Mouse (Mus musculus) liver, postnatal 0 days (tissue): ENCODE measurements around the gene Gpt2. TPM values are rescaled to one million over a fixed set of nuclear protein-coding genes. Genes with fewer than 3 reads are reported as not detected.

ENCODE experiments used
- ATAC-seq: fragments of 200-750 bp; cut with Nextera tagmentation; 2 replicates; pipeline ENCODE4 v1.8.0; 2017; ENCODE audit warnings: mild to moderate bottlenecking, moderate library complexity
- DNase-seq: peaks from one replicate; pipeline ENCODE4 v3.0.0-alpha.2; 2016
- H3K27ac ChIP-seq: fragments of 300-500 bp; sonication (generic); 2 replicates; pipeline ENCODE4 v1.5.1; 2014; ENCODE audit warnings: antibody characterized with exemption, moderate library complexity, mild to moderate bottlenecking, low read depth
- H3K27me3 ChIP-seq: fragments of 300-500 bp; sonication (generic); 2 replicates; pipeline ENCODE4 v1.6.1; 2014; ENCODE audit warnings: low read length, control low read depth, mixed read lengths; ENCODE audit not compliant: insufficient read depth
- H3K36me3 ChIP-seq: fragments of 300-500 bp; sonication (generic); replicated peaks from 2 replicates; pipeline ENCODE4 v1.6.1; 2014; ENCODE audit warnings: mild to moderate bottlenecking, control low read depth, low read length, moderate library complexity, mixed read lengths; ENCODE audit not compliant: insufficient read depth
- H3K4me1 ChIP-seq: fragments of 300-500 bp; sonication (generic); 2 replicates; pipeline ENCODE4 v1.6.1; 2014; ENCODE audit warnings: antibody characterized with exemption, mild to moderate bottlenecking, control low read depth; ENCODE audit not compliant: insufficient read depth
- H3K4me2 ChIP-seq: fragments of 300-500 bp; sonication (generic); 2 replicates; pipeline ENCODE4 v1.6.1; 2014; ENCODE audit warnings: low read depth, mild to moderate bottlenecking, low read length, moderate library complexity, mixed read lengths
- H3K4me3 ChIP-seq: fragments of 300-500 bp; sonication (generic); 2 replicates; pipeline ENCODE4 v1.5.1; 2014; ENCODE audit warnings: low read depth, low read length
- H3K9ac ChIP-seq: fragments of 300-500 bp; sonication (generic); replicated peaks from 2 replicates; pipeline ENCODE4 v1.6.1; 2014; ENCODE audit warnings: mild to moderate bottlenecking, moderate library complexity
- H3K9me3 ChIP-seq: fragments of 300-500 bp; sonication (generic); 2 replicates; pipeline ENCODE4 v1.6.1; 2016; ENCODE audit warnings: mild to moderate bottlenecking, control low read depth, low read length, mixed read lengths
- CTCF ChIP-seq: sonication (generic); IDR thresholded peaks from 2 replicates; pipeline ENCODE4 v1.5.1; 2016; ENCODE audit warnings: antibody characterized with exemption, low read depth
- EP300 ChIP-seq: IDR thresholded peaks from 2 replicates; pipeline ENCODE4 v1.6.1; 2016; ENCODE audit warnings: antibody characterized with exemption, low read depth, mild to moderate bottlenecking
- WGBS: fragments of 180-500 bp; shearing (Covaris S2); extraction: QIAGEN DNeasy Blood & Tissue Kit; methylation state at CpG from one replicate; pipeline ENCODE4 v1.1.7; 2014; ENCODE audit not compliant: insufficient replicate concordance; 5-methylcytosine and 5-hydroxymethylcytosine counted together
- polyA plus RNA-seq: library from polyadenylated mRNA; unstranded; fragments of >200 nt; fragmentation: Nextera tagmentation; extraction: Ambion mirVana; gene quantifications from 2 replicates; pipeline ENCODE4 v1.2.1, GENCODE M21; 2015

Gene Gpt2
- polyA plus RNA-seq, 1 experiment from 2014 or later, result 14.4 TPM

- Histone ChIP-seq H3K27ac (no peak overlapping the region), H3K27me3 (no peaks in the 10 kb centered on the region), H3K4me1 (peaks cover 16% of the 10 kb centered on the region), H3K36me3 (peaks cover 5% of the 10 kb centered on the region), H3K9me3 (no peaks in the 10 kb centered on the region), H3K9ac (no peak overlapping the region), H3K4me3 (no peak overlapping the region), H3K4me2 (no peak overlapping the region)
- no peak for TF ChIP-seq EP300
- TF ChIP-seq CTCF, result no peak
- WGBS, result 50% methylated on average over 3 of the region's 3 CpGs
- no peak for ATAC-seq
- no peak for DNase-seq
These were observed 65.2 kb downstream of the Gpt2 start for GRCm38 (mm10) chr8:85557601-85557986.

- Histone ChIP-seq H3K4me2 (no peak overlapping the region), H3K9ac (no peak overlapping the region), H3K4me1 (peaks cover 15% of the 10 kb centered on the region; the same call in 1 of the 2 replicates), H3K36me3 (no peaks in the 10 kb centered on the region), H3K27me3 (no peaks in the 10 kb centered on the region), H3K4me3 (no peak overlapping the region), H3K27ac (no peak overlapping the region), H3K9me3 (no peaks in the 10 kb centered on the region)
- 55% methylated on average over 1 of the region's 1 CpGs for WGBS
- no peak for DNase-seq
- TF ChIP-seq EP300 (no peak), CTCF (no peak)
- ATAC-seq, result no peak
These were observed 66.8 kb downstream of the Gpt2 start for GRCm38 (mm10) chr8:85559201-85559600.

GRCm38 (mm10) chr8:85559966-85560365 lies 67.6 kb downstream of the Gpt2 start:
- DNase-seq, result no peak
- WGBS, result 42% methylated on average over 2 of the region's 2 CpGs
- Histone ChIP-seq H3K4me2 (no peak overlapping the region), H3K9me3 (no peaks in the 10 kb centered on the region), H3K27ac (no peak overlapping the region), H3K36me3 (no peaks in the 10 kb centered on the region), H3K27me3 (no peaks in the 10 kb centered on the region), H3K4me1 (peaks cover 14% of the 10 kb centered on the region; the same call in 1 of the 2 replicates), H3K9ac (no peak overlapping the region), H3K4me3 (no peak overlapping the region)
- ATAC-seq, result no peak
- TF ChIP-seq CTCF (no peak), EP300 (no peak)

- Histone ChIP-seq H3K4me2 (no peak overlapping the region), H3K36me3 (no peaks in the 10 kb centered on the region), H3K4me1 (0 out of 2 replicates have a peak, but pooled peaks cover 3% of the 10 kb centered on the region), H3K27me3 (no peaks in the 10 kb centered on the region), H3K9me3 (no peaks in the 10 kb centered on the region), H3K9ac (no peak overlapping the region), H3K4me3 (no peak overlapping the region), H3K27ac (no peak overlapping the region)
- ATAC-seq, result no peak
- DNase-seq, result no peak
- TF ChIP-seq CTCF (no peak), EP300 (no peak)
- WGBS, result 87% methylated on average over 8 of the region's 8 CpGs
These were observed 71.0 kb downstream of the Gpt2 start for GRCm38 (mm10) chr8:85563336-85563735.

- no peaks in the 10 kb centered on the region for H3K36me3 ChIP-seq
- H3K4me3 ChIP-seq, result no peak overlapping the region
- no peak overlapping the region for H3K4me2 ChIP-seq
- H3K4me1 ChIP-seq, result 0 out of 2 replicates have a peak, but pooled peaks cover 3% of the 10 kb centered on the region
- no peak for ATAC-seq
- TF ChIP-seq EP300 (no peak), CTCF (no peak)
- DNase-seq, result no peak
- H3K27me3 ChIP-seq, result no peaks in the 10 kb centered on the region
- WGBS, result 69% methylated on average over 3 of the region's 3 CpGs
- no peak overlapping the region for H3K27ac ChIP-seq
- no peak overlapping the region for H3K9ac ChIP-seq
- no peaks in the 10 kb centered on the region for H3K9me3 ChIP-seq
These were observed 72.8 kb downstream of the Gpt2 start for GRCm38 (mm10) chr8:85565186-85565585.

GRCm38 (mm10) chr8:85567801-85568200 lies 75.4 kb downstream of the Gpt2 start:
- no peak overlapping the region for H3K4me3 ChIP-seq
- no peaks in the 10 kb centered on the region for H3K27me3 ChIP-seq
- DNase-seq (no peak), ATAC-seq (peak; percentile 98)
- no peaks in the 10 kb centered on the region for H3K36me3 ChIP-seq
- TF ChIP-seq EP300, result peak; percentile 16; the same call in 1 of the 2 replicates
- TF ChIP-seq CTCF, result no peak
- no peak overlapping the region for H3K4me2 ChIP-seq
- H3K9me3 ChIP-seq, result no peaks in the 10 kb centered on the region
- 66% methylated on average over 2 of the region's 2 CpGs for WGBS
- no peak overlapping the region for H3K27ac ChIP-seq
- no peak overlapping the region for H3K9ac ChIP-seq
- 0 out of 2 replicates have a peak, but pooled peaks cover 3% of the 10 kb centered on the region for H3K4me1 ChIP-seq

GRCm38 (mm10) chr8:85570466-85570865 lies 78.1 kb downstream of the Gpt2 start:
- no peak for DNase-seq
- TF ChIP-seq EP300, result no peak
- TF ChIP-seq CTCF, result no peak
- Histone ChIP-seq H3K4me3 (no peak overlapping the region), H3K36me3 (no peaks in the 10 kb centered on the region), H3K4me2 (no peak overlapping the region), H3K9ac (no peak overlapping the region), H3K27ac (no peak overlapping the region), H3K27me3 (no peaks in the 10 kb centered on the region), H3K9me3 (no peaks in the 10 kb centered on the region), H3K4me1 (0 out of 2 replicates have a peak, but pooled peaks cover 3% of the 10 kb centered on the region)
- WGBS, result 40% methylated on average over 4 of the region's 4 CpGs
- no peak for ATAC-seq
